Comparison of ENCODE assay signal across 19 mouse cellular contexts in the genomic region with DNA sequence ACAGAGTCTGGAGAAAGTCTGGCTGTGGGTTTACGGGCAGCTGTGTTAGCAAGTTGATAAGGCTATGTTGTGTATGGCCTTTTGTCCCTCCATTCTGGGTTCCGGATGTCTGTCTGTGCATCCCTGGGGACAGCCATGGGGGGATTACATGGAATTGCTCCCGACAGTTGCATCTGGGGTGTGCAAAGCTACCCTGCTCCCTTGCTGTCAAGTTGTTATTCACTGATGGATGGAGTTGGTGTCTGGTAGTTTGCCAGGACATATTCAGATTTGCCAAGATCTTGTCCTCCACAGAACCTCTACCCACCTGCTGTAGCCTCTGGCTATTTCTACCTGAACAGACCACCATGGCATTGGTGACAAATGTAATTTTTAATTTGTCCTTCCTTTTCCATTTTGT. TPM values are rescaled to one million over a fixed set of nuclear protein-coding genes. Genes with fewer than 3 reads are reported as not detected.
DNase-seq lines count a peak whose midpoint lies in the region; TF ChIP-seq lines count a peak whose summit lies in the region.
"Had no signal": no experiment of that assay in that cellular context is flagged by ENCODE, and none has a peak within 500 bp of the region (broad histone marks: within the 10 kb centered on the region; RNA-seq: fewer than 3 reads in every experiment).

No protein-coding gene starts in this region.

- no peak for TF ChIP-seq CTCF in gastrocnemius, adult 2 months (IDR thresholded peaks at IDR 0.05)

- peak; percentile 60 to 64 for DNase-seq in cerebellum, postnatal 14 days
- DNase-seq in cerebellum, adult 8-10 months, result no peak
- peak; percentile 57 for DNase-seq in left cerebral cortex, postnatal 4 days
- DNase-seq in left cerebral cortex, postnatal 25 days (ENCODE audit: low spot score in 2 of 2), result no peak
- DNase-seq in 416B (ENCODE audit: low read depth), result peak; percentile 49
- DNase-seq in gastrocnemius, adult 2 months, result no peak
- DNase-seq: adrenal gland, adult 8-10 months; adrenal gland, postnatal 14 days; adrenal gland, postnatal 36 days; B cell, adult 2 months; cerebellum, adult 11-12 months; cerebellum, adult 9-10 months; cerebellum, postnatal 25 days; forebrain, postnatal 0 days had no signal

- H3K27ac ChIP-seq in gastrocnemius, adult 2 months, result no peak overlapping the region
- H3K27ac ChIP-seq: embryonic facial prominence, embryonic 10.5 days; embryonic facial prominence, embryonic 12.5 days; forebrain, embryonic 13.5 days; forebrain, embryonic 15.5 days had no signal

- no peak overlapping the region for H3K4me3 ChIP-seq in gastrocnemius, adult 2 months
- H3K4me3 ChIP-seq: embryonic facial prominence, embryonic 10.5 days; embryonic facial prominence, embryonic 12.5 days; forebrain, embryonic 13.5 days; forebrain, embryonic 15.5 days had no signal

- intact Hi-C loops in left cerebral cortex, postnatal 4 days (cut with DNase I), result loop anchor here (10.0 kb wide), 2 partner anchors 91 to 191 kb away; no protein-coding TSS in a partner anchor
- intact Hi-C loops in left cerebral cortex, postnatal 25 days (cut with DNase I), result no loop called here
- intact Hi-C loops in gastrocnemius, adult 2 months (cut with DNase I), result loop anchor here (5.0 kb wide), 2 partner anchors 89 to 189 kb away; no protein-coding TSS in a partner anchor

RNA-seq across cellular contexts. Expression of a gene that starts 19.1 kb away (rescaled TPM):
- 10 to 100 TPM; 31.6 to 34.8 TPM for total RNA-seq in left cerebral cortex, postnatal 4 days (2021)
- total RNA-seq in left cerebral cortex, postnatal 25 days (2021), result 10 to 100 TPM; 35.9 to 38.0 TPM
- 1 to 10 TPM; 8.4 to 9.3 TPM for total RNA-seq in gastrocnemius, adult 2 months (2021)

RNA-seq across cellular contexts. Expression of a gene that starts 42.6 kb away (rescaled TPM):
- not detected for total RNA-seq in left cerebral cortex, postnatal 4 days (2021)
- total RNA-seq in left cerebral cortex, postnatal 25 days (2021), result not detected
- total RNA-seq in gastrocnemius, adult 2 months (2021), result not detected
- total RNA-seq: adrenal gland, adult 8-10 months; adrenal gland, postnatal 14 days; adrenal gland, postnatal 36 days; forebrain, postnatal 0 days; G1E had no signal

RNA-seq across cellular contexts. Expression of a gene that starts 45.2 kb away (rescaled TPM):
- 100 to 1,000 TPM; 107 to 115 TPM for total RNA-seq in left cerebral cortex, postnatal 4 days (2021)
- 100 to 1,000 TPM; 187 to 192 TPM for total RNA-seq in left cerebral cortex, postnatal 25 days (2021)
- not detected for total RNA-seq in gastrocnemius, adult 2 months (2021)

RNA-seq across cellular contexts. Expression of a gene that starts 52.5 kb away (rescaled TPM):
- total RNA-seq in left cerebral cortex, postnatal 4 days (2021), result 10 to 100 TPM; 36.1 to 36.9 TPM
- total RNA-seq in left cerebral cortex, postnatal 25 days (2021), result 10 to 100 TPM; 19.3 to 19.8 TPM
- 1 to 10 TPM; 6.1 to 7.2 TPM for total RNA-seq in gastrocnemius, adult 2 months (2021)

Comparison
In these comparisons a context has a peak if more than half of its experiments do, and no peak if none do; other contexts are left out.
1. DNase-seq: peak in cerebellum, postnatal 14 days (2 of 2), left cerebral cortex, postnatal 4 days (single experiment) and 416B (single experiment); none in cerebellum, adult 8-10 months (single experiment), left cerebral cortex, postnatal 25 days (0 of 2) and gastrocnemius, adult 2 months (single experiment).
2. RNA of a gene that starts 45.2 kb away (total RNA-seq): 187 to 192 TPM in left cerebral cortex, postnatal 25 days and 107 to 115 TPM in left cerebral cortex, postnatal 4 days; not detected in gastrocnemius, adult 2 months; every median in the first group is over 100 times any median in the second.